Mouse (Mus musculus) embryonic facial prominence, embryonic 14.5 days (tissue): Measurements from ENCODE around the gene Prkar1b. TPM values are rescaled to one million over a fixed set of nuclear protein-coding genes. Genes with fewer than 3 reads are reported as not detected.

Experiments
- ATAC-seq: fragments of 200-750 bp; cut with Nextera tagmentation; 2 replicates; pipeline ENCODE4 v1.8.0; 2017; ENCODE audit warnings: low read depth, moderate number of reproducible peaks, moderate TSS enrichment
- DNase-seq: peaks from one replicate; pipeline ENCODE4 v3.0.0-alpha.2; 2015; ENCODE audit warnings: low spot score
- H3K27ac ChIP-seq: fragments of 300-500 bp; sonication (generic); replicated peaks from 2 replicates; pipeline ENCODE4 v1.5.1; 2014; ENCODE audit warnings: low read depth, mild to moderate bottlenecking, low read length, moderate library complexity
- H3K27me3 ChIP-seq: fragments of 300-500 bp; sonication (generic); replicated peaks from 2 replicates; pipeline ENCODE4 v1.6.1; 2014; ENCODE audit warnings: low read length; ENCODE audit not compliant: control insufficient read depth, insufficient read depth
- H3K36me3 ChIP-seq: fragments of 300-500 bp; sonication (generic); 2 replicates; pipeline ENCODE4 v1.6.1; 2014; ENCODE audit warnings: low read length, mixed read lengths; ENCODE audit not compliant: control insufficient read depth, insufficient read depth
- H3K4me1 ChIP-seq: fragments of 300-500 bp; sonication (generic); 2 replicates; pipeline ENCODE4 v1.6.1; 2014; ENCODE audit warnings: antibody characterized with exemption, low read length; ENCODE audit not compliant: control insufficient read depth, insufficient read depth
- H3K4me2 ChIP-seq: fragments of 300-500 bp; sonication (generic); 2 replicates; pipeline ENCODE4 v1.6.1; 2014; ENCODE audit warnings: low read depth, mild to moderate bottlenecking, low read length, moderate library complexity, mixed read lengths
- H3K4me3 ChIP-seq: fragments of 300-500 bp; sonication (generic); 2 replicates; pipeline ENCODE4 v1.5.1; 2014; ENCODE audit warnings: low read depth, mild to moderate bottlenecking, low read length
- H3K9ac ChIP-seq: fragments of 300-500 bp; sonication (generic); 2 replicates; pipeline ENCODE4 v1.6.1; 2014; ENCODE audit warnings: low read depth, mild to moderate bottlenecking, low read length, moderate library complexity, mixed read lengths
- H3K9me3 ChIP-seq: fragments of 300-500 bp; sonication (generic); 2 replicates; pipeline ENCODE4 v1.6.1; 2016; ENCODE audit warnings: low read length; ENCODE audit not compliant: control insufficient read depth
- WGBS: fragments of 180-500 bp; shearing (Covaris S2); extraction: QIAGEN DNeasy Blood & Tissue Kit; methylation state at CpG from one replicate; pipeline ENCODE4 v1.1.7; 2014; 5-methylcytosine and 5-hydroxymethylcytosine counted together
- polyA plus RNA-seq: library from polyadenylated mRNA; unstranded; fragments of >200 nt; fragmentation: Nextera tagmentation; extraction: Ambion mirVana; gene quantifications from 2 replicates; pipeline ENCODE4 v1.2.1, GENCODE M21; 2014

The Prkar1b gene
- polyA plus RNA-seq, 1 experiment from 2014 or later = 22.8 TPM

- peaks cover 19% of the 10 kb centered on the region for H3K4me1 ChIP-seq
- peak; percentile 94 for DNase-seq
- no peak overlapping the region for H3K4me3 ChIP-seq
- no peak overlapping the region; the same call in 1 of the 2 replicates for H3K9ac ChIP-seq
- H3K36me3 ChIP-seq = 0 out of 2 replicates have a peak, but pooled peaks cover 4% of the 10 kb centered on the region
- H3K27me3 ChIP-seq = no peaks in the 10 kb centered on the region
- no peaks in the 10 kb centered on the region for H3K9me3 ChIP-seq
- peak overlapping the region; percentile 79 for H3K27ac ChIP-seq
- peak; percentile 91 for ATAC-seq
- no peak overlapping the region for H3K4me2 ChIP-seq
- WGBS = 32% methylated on average over 14 of the region's 14 CpGs
Observed at GRCm38 (mm10) chr5:139033406-139034317, 116.1 kb downstream of the Prkar1b start.

- DNase-seq (no peak), ATAC-seq (0 out of 2 replicates have a peak, but pooled peaks have one; percentile 10)
- no peaks in the 10 kb centered on the region for H3K27me3 ChIP-seq
Observed at GRCm38 (mm10) chr5:139027603-139028002, 122.2 kb downstream of the Prkar1b start.

GRCm38 (mm10) chr5:139024351-139025105 lies 125.3 kb downstream of the Prkar1b start:
- DNase-seq = no peak
- 70% methylated on average over 12 of the region's 12 CpGs for WGBS
- H3K9me3 ChIP-seq = no peaks in the 10 kb centered on the region
- H3K4me1 ChIP-seq = no peaks in the 10 kb centered on the region
- no peak overlapping the region for H3K9ac ChIP-seq
- no peak for ATAC-seq
- no peaks in the 10 kb centered on the region for H3K36me3 ChIP-seq
- H3K27ac ChIP-seq = no peak overlapping the region
- H3K27me3 ChIP-seq = no peaks in the 10 kb centered on the region
- H3K4me3 ChIP-seq = no peak overlapping the region
- no peak overlapping the region for H3K4me2 ChIP-seq

More at GRCm38 (mm10) chr5:139027603-139028002, 122.2 kb downstream of the Prkar1b start:
- Histone ChIP-seq H3K9me3 (no peaks in the 10 kb centered on the region), H3K4me1 (no peaks in the 10 kb centered on the region), H3K4me3 (no peak overlapping the region), H3K4me2 (no peak overlapping the region), H3K27ac (no peak overlapping the region), H3K36me3 (no peaks in the 10 kb centered on the region), H3K9ac (no peak overlapping the region)
- 51% methylated on average over 15 of the region's 15 CpGs for WGBS

- no peaks in the 10 kb centered on the region for H3K4me1 ChIP-seq
- DNase-seq = no peak
- no peaks in the 10 kb centered on the region for H3K27me3 ChIP-seq
- H3K36me3 ChIP-seq = 0 out of 2 replicates have a peak, but pooled peaks cover 4% of the 10 kb centered on the region
- H3K27ac ChIP-seq = no peak overlapping the region
- no peaks in the 10 kb centered on the region for H3K9me3 ChIP-seq
- ATAC-seq = no peak
- H3K9ac ChIP-seq = no peak overlapping the region
- no peak overlapping the region for H3K4me3 ChIP-seq
- 65% methylated on average over 6 of the region's 6 CpGs for WGBS
- H3K4me2 ChIP-seq = no peak overlapping the region
Observed at GRCm38 (mm10) chr5:139020595-139020994, 129.2 kb downstream of the Prkar1b start.

DNA sequence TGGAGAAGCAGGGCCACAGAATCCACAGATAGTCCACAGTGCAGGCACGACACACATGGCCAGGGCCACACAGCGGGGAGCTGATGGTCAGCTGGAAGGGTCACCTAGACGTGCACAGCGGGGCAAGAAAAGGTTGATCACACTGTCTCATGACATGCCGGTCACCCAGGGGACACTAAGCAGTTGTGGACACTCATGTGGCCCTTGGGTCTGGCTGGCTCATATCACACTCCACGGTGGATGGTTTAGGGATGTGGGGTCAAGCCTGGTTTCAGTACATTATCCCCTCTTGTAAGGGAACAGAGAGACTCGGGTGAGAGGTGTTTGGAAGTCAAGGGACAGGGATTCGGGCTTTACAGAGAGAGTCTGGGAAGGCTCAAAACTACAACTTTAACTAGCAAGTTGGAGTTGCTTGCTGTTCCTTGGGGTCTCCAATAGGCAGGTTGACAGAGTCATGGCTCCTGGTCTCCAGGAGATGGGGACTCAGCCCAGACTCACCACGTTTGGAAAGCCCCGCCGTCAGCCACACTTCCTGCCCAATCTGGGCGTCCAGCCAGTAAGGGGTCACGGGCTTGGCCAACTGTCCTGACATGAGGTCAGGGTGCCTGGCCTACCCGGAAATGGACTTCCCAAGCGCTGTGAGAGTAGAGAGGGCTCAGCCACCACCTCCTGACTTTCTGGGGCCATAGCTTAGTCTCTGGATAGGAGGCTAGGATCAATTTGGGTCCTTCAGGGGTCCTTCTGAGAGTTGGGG lies 132.3 kb downstream of the Prkar1b start:
- Histone ChIP-seq H3K4me2 (no peak overlapping the region), H3K4me1 (no peaks in the 10 kb centered on the region), H3K9ac (no peak overlapping the region), H3K27ac (no peak overlapping the region), H3K9me3 (no peaks in the 10 kb centered on the region), H3K27me3 (no peaks in the 10 kb centered on the region), H3K4me3 (no peak overlapping the region), H3K36me3 (0 out of 2 replicates have a peak, but pooled peaks cover 4% of the 10 kb centered on the region)
- 76% methylated on average over 15 of the region's 15 CpGs for WGBS
- ATAC-seq (no peak), DNase-seq (peak; percentile 18)

DNA sequence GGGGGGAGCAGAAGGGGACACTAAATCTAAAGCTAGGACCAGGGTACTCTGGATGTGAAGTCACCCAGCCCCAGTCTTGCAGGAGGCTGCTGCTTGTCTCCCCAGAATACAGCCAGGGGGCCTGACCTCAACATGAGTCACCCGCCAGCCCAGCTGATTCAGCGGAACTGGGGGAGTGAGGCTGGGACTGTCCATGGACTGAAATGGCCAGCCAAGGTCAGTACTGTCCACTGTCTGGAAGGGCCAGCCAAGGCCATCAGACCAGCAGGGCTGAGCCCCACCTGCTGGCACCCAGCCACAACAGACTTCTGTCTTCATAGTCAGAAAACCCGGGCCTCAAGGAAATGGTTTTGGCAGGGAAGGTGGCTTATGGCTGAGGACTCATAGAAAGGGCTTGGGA lies 134.7 kb downstream of the Prkar1b start:
- no peaks in the 10 kb centered on the region for H3K4me1 ChIP-seq
- 50% methylated on average over 3 of the region's 3 CpGs for WGBS
- H3K4me3 ChIP-seq = no peak overlapping the region
- 0 out of 2 replicates have a peak, but pooled peaks cover 4% of the 10 kb centered on the region for H3K36me3 ChIP-seq
- H3K27me3 ChIP-seq = no peaks in the 10 kb centered on the region
- no peak overlapping the region for H3K4me2 ChIP-seq
- no peak overlapping the region for H3K9ac ChIP-seq
- H3K27ac ChIP-seq = no peak overlapping the region
- H3K9me3 ChIP-seq = no peaks in the 10 kb centered on the region
- ATAC-seq = no peak
- no peak for DNase-seq

DNA sequence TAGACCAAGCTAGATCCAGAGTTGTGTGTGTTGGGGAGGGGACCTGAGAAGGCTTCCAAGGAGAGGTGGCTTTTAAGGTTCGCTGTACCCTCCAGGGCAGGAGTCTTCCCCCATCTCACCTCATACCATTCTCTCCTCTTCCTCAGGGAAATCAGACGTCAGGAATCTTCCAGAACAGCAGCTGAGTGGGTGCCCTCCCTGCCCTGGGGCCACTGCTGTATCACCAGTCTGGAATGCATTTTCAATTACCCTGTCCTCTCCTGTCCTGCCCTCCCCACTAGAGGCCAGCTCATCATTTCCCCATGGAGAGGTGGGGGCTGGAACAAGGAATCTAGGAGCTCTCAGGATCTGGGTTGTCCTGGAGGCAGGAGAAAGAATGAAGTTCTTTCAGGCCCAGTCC lies 139.2 kb downstream of the Prkar1b start:
- no peak for DNase-seq
- Histone ChIP-seq H3K4me1 (no peaks in the 10 kb centered on the region), H3K9me3 (no peaks in the 10 kb centered on the region), H3K36me3 (no peaks in the 10 kb centered on the region), H3K27me3 (no peaks in the 10 kb centered on the region), H3K27ac (no peak overlapping the region), H3K9ac (no peak overlapping the region), H3K4me2 (no peak overlapping the region), H3K4me3 (no peak overlapping the region)
- ATAC-seq = no peak
- 33% methylated on average over 2 of the region's 2 CpGs for WGBS

GRCm38 (mm10) chr5:139007141-139007775 lies 142.5 kb downstream of the Prkar1b start:
- Histone ChIP-seq H3K9me3 (peaks cover under 1% of the 10 kb centered on the region), H3K4me2 (no peak overlapping the region), H3K27me3 (no peaks in the 10 kb centered on the region), H3K4me3 (no peak overlapping the region), H3K27ac (no peak overlapping the region), H3K4me1 (no peaks in the 10 kb centered on the region), H3K9ac (no peak overlapping the region), H3K36me3 (no peaks in the 10 kb centered on the region)
- no peak for DNase-seq
- WGBS = 44% methylated on average over 4 of the region's 4 CpGs
- ATAC-seq = no peak
